Mouse (Mus musculus) c-Kit-positive CD71-positive TER-119-positive erythroid progenitor cells, embryonic 14.5 days (primary cell): Measurements from ENCODE around the gene Celf2.

Source experiments
- DNase-seq: peaks from one replicate; pipeline ENCODE4 v3.0.0-alpha.2; 2013; ENCODE audit warnings: low spot score

Celf2 gene

DNA sequence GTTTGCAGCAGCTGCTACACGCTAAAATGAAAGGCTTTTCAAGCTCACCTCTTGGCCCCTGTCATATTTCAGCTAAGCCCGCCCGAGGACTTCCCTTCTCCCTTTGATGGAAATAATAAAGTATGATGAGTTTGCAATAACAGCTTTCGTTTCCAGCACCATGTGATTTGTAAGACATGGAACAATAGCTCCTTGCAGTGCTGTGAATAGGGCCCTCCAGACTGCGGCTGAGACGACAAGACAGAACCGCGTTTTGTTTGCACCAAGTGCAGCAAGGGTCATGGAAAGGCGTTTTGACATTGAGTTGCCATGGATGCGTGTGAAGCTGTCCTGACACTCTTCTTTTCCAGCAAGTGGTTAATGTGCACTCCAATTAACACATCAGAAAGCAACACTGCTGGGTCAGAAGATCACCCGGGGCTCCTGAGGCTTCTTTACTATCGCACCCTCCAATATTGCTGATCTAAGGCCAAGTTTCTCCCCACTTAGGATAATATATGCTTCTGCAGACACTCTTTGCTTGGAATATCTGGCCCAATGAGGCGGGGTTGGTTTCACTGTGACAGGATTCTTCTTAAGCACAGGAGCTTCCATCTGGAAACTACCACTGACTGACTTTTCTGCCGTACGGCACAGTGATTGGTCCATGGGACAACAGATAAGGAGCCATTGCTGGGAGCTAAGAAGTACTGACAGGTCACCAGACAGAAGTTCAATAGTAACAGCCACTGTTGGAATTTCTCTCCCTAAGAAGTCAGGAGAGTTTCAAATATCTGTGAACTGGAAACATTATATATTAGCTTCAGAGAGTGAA, 301.5 kb downstream of the Celf2 start:
- DNase-seq: no peak

DNA sequence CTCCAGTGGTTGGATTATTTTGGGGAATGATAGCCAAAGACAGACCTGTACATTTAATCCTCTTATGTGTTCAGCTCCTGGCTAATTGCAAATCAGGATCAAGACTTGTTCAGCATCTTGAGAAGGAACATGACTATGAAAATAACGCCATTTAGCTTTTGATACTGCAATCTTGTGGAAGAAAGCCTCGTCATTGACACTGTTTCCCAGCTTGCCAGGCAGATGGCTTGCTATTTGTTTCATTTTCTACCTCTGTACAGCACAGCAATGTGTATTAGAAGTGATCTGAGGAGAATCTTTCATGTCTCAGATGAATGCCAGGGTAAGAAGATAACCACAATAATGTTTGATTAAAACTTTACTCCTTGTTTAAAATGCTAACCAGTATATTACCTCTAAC, 315.9 kb downstream of the Celf2 start:
- no peak for DNase-seq

DNA sequence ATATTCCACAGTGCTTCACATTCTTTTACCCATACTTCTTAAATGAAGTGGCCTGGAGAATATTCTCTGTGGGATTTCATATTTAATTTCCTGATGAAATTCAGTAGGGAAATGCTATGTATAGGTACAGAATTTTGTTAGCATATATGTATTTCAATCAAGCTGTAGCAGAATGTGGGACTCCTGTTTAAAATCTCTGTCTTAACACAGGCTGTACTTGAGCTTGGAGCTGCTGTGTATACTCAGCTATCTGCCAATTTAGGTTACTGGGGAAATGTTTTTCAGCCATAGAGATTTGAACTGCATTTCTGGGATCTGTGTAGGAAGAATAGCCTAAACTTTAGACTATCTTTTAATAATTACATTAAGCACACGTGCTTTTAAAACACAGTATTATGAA, 330.2 kb downstream of the Celf2 start:
- no peak for DNase-seq

DNA sequence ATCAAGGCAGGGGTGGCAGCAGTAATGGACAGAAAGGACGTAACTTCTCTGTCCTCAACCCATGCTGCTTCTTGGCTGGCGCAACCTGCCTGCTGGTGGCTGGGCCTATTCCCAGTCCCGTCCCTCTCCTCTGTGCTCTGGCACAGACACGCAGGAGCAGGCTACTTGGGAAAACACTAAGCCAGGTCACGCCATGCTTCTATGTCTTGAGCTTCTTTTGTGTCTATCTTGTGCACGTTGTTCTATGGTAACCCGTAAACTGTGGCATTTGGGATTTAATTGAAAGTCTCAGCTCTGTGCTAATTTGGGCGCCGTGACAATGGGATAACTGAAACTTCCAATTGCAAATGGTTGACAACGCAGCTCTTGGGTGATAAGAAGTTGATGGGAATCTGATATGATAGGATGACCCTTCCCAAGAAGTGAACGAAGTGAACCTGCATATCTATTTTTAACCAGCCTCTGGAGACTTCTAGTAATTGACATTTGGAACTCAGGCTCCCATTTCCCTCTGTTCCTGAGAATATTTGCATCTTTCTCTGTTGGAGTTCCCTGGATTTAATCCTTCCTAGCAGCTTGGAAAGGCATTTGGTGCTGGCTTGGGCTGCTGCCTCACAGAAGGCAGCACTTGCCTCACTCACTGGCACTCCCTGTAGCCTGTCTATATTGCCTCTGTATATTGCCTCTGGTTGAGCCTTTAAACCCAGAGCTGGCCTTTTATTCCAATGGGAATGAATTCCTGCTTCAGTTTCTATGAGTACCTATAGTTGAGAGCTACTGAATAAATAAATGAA, 335.9 kb downstream of the Celf2 start:
- DNase-seq: no peak

DNA sequence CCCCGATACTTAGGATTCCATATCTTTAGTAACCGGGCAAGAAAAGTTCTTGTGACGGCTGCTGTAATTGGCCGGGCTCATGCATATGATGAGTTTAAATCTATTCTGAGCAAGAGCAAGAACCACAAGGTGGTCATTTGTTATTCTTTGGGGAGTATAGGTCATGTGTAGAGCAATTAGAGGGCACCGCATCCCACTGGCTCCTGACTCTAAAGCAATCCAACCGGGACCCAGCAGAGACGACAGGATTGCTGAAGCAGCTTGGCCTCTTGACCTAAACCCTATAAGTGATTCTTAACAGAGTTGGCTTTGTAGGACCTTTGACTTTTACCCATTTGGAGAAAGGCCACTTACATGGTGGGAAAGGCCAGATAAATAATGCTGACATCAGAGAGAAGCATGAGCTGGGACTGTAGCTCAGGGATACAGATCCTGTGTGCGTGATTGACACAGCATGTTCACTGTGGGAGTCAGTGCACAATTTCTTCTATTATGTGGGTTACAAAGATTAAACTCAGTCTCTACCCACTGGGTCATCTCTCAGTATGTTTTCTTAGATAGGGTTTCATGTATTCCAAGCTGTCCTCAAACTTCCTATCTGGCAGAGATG, 338.2 kb downstream of the Celf2 start:
- no peak for DNase-seq

DNA sequence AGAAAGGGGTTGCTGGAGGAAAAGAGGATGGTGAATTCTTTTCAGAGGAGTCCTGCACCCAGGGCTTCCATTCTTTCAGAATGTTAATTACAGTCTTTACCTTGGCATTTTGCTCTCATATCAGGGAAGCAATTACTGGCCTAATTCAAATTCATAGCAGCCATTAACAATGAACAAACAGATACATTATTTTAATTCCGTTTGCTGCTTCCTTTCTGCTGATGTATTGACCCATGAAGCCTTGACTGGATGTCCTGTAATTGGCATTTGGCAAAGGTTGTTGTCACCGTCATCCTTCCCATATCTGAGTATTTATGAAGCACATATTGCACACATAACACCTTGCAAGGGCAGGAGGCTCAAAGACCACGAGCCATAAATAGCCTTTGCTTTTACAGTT, 343.6 kb downstream of the Celf2 start:
- no peak for DNase-seq

DNA sequence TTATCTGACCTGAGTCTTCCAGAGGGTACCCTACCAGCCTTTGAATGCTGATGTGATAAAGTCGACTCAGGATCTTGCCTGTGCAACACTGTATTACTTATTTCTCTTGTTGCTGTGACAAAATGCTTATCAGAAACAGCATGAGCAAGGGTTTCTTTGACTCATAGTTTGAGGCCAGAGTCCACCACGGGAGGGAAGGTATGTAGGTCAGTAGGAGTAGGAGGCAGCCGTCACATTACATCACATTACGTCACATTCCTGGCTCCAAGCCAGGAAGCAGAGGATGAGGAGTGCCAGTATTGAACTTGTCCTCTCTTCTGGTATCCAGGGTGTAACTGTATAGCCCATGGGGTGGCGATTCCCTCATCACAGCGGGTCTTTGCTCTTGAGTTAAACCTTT, 349.3 kb downstream of the Celf2 start:
- DNase-seq: no peak

DNA sequence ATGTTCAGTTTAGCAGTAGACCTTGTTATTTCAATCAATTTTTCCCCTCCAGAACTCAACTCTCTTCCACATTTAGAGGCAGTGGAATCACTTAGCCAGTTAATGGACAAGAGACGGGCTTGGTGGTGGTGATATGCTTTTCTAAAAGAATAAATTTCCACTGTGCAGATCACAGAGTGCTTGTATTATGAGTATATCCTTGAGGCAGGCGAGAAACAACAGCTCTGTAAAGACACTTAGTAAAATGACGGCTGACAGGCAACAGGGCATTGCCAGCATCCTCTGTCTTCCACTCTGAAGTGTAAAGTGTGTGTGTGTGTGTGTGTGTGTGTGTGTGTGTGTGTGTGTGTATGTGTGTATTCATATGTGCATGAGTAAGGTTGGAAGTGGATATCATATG, 362.1 kb downstream of the Celf2 start:
- DNase-seq: no peak

DNA sequence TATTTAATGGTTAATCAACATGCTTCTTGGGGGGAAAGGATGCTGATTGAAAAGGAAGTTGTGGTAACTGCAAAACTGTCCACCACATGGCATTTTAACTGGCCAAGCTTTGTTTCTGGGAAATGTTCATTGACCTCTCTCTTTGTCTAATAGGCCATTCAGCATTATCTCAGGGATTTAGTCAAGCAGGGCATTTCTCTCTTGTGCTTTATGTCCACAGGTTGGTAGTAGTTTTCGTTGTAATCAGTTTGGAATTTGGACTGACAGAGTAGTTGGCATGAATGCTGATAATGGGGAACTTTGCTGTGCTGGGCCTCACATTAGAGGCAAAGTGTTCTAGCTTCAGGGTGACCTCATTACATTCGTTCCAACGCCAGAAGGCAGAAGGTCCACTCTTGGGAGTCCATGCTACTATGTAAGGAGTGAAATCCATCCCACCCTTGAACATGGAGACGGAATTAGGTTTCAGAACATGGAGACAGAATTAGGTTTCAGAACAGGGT, 363.8 kb downstream of the Celf2 start:
- DNase-seq: no peak

DNA sequence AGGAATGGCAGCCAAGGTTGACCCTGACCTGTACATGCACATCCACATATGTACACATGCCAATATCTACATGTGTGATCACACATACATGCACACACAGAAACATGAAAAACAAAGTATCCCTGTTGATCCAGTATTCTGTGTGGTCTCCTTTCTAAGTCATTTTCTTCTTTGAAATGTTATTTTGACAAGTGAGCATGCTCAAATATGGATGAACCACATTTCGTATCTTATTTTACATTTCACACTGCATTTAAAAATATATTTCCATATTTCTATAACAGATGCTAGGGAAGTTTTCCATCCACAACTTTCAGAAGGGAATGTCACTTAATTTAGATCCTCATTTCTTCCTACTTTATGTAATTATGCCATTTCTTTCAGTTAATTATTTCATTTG, 364.5 kb downstream of the Celf2 start:
- no peak for DNase-seq

DNA sequence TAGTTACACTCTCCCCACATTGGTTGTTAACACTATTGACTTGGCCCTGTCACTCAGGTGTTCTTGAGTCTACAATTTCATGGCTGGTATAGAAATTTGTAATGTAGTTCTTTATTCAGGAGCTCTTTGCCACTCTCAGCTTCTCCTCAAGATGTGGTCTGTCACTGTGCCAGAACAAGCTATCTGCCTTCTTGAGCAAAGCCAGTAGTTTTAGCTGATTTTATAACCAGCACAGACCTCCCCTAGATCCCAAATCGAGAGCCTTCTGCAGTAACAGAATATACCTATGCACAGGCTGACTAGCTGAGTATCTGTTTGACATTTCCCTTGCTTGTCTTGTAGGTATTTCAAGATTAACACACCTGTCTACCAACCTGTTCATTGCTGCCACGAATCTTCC, 386.0 kb downstream of the Celf2 start:
- DNase-seq: no peak

DNA sequence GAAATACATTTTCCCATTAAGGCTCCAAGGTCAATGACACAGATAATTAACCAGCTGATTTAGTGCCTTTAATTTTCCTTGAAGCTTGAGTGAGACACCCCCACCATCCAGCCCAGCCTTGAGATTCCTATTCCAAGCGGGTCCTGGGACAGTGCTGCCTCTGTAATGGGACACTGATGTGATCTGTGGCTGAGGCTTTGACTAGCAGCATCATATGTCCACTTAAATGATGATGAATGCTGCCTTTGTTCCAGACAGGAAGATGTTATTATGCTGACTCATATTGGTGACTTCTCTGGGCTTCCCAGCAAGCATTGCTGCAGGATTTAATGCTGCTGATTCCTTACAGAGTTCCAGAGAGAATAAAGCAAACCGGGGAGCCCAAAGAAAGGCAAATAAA, 393.6 kb downstream of the Celf2 start:
- no peak for DNase-seq

DNA sequence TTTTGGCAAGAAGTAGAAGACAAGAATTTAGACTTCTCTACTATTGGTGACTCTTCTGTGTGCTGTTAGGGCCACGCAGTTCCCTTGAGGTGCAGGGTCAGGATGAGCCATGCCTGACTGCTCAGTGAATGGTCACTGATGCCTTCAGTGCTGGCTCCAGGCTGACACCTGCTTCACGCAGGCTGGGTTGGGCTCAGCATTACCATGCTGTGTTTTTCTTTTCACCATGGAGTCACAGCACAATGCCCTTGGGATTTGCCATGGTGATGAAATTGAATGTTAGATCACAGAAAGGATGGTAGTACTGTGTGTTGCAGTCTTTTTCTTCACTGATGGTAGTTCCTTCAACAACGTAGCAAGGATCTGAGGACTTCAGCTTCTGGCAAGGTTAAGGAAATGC, 394.2 kb downstream of the Celf2 start:
- DNase-seq: no peak

DNA sequence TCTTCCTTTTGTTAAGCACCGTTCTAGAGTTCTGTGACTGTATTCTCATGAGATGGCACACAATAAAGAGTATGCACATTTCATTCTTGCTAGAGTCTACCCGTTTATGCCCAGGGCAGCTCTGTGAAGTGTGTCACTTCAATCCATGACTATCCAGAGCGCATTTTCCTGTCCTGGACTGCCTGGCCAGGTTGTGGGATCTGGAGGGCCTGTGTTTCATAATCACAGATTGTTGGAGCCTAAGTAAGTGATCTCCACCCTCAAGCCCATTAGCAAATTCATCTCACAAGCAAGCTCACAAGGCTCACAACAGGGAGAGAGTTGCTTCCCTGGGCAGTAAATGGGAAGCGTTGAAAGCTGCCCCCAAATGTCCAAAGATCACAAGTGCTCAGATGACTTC, 395.6 kb downstream of the Celf2 start:
- no peak for DNase-seq

DNA sequence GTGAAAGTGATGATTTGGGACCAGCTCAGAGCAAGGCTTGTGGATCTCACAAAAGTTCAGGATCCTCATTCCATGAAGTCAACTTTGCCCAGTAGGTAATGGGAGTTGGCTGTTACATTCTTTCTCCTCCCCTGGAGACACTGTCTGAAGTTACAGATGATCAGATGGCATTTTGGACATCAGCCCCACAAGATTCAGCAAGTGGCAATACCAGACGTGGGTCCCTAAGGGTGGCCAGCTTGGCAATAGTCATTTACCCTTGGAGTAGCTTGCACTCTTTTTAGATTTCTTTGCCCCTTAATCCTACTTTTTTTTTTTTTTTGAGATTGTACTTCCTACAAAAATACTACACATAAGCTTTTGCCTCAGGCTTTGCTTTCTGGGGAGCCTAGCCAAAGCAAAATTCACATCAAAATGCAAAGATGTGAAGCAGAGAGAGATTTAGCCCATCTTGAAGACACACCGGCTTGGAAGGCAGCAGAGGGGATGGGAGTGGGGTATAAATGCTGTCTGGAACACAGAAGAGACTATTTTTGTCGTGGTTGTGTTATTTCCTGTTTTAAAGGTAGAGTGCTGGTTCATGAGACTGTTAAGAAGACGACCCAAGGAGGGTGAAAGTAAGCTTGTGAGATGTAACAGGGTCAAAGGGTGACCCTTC, 397.1 kb downstream of the Celf2 start:
- no peak for DNase-seq

DNA sequence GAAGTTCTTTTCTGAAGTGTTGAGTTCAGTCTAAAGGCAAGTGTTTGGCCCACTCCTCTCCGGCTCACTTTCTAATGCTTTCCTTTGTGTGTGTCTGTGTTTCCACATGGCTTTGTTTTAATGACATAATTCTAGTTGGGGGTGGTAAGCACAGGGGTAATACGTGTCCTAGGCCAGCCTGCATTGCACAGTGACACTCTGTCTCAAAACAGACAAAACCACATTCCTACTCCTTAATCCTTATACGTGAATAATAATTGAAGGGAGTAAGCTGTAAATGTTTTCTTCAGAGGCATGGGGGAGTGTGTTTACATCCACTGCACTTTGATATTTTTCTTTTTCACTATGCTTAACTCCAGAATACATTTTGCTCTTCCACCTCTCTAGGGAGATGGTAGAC, 415.9 kb downstream of the Celf2 start:
- no peak for DNase-seq

DNA sequence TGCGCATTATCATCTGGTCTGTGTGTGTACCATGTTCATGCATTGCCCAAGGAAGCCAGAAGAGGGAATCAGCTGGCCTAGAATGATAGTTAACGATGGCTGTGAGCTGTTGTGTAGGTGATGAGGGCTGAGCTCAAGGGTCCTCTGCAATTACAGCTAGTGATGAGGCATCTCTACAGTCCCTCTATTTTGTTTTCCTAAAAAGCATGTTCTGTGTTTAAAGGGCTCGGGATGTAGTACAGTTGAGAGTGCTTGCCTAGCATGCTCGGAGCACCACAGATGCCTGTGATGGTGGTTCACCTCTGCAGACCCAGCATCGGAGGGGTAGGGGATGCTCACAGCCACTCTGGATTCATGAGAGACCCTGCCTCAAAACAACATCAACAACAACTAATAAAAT, 416.7 kb downstream of the Celf2 start:
- no peak for DNase-seq

DNA sequence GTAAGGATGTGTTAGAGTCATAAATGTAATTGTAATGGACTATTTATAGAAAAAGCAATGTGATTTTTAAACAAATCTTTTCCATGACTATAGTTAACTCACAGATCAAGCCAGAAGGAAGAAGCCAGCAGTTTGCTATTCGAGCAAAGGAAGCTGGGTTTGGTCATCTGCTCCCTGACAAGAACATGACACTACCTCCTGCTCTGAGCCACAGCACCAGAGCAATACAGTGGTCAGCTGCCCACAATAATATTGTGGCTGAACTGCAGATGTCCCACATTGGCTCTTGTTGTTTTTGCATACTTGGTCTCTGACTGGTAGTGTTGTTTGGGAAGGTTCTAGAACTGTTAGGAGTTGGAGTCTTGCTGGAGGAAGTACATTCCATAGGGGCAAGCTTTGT, 418.9 kb downstream of the Celf2 start:
- no peak for DNase-seq

DNA sequence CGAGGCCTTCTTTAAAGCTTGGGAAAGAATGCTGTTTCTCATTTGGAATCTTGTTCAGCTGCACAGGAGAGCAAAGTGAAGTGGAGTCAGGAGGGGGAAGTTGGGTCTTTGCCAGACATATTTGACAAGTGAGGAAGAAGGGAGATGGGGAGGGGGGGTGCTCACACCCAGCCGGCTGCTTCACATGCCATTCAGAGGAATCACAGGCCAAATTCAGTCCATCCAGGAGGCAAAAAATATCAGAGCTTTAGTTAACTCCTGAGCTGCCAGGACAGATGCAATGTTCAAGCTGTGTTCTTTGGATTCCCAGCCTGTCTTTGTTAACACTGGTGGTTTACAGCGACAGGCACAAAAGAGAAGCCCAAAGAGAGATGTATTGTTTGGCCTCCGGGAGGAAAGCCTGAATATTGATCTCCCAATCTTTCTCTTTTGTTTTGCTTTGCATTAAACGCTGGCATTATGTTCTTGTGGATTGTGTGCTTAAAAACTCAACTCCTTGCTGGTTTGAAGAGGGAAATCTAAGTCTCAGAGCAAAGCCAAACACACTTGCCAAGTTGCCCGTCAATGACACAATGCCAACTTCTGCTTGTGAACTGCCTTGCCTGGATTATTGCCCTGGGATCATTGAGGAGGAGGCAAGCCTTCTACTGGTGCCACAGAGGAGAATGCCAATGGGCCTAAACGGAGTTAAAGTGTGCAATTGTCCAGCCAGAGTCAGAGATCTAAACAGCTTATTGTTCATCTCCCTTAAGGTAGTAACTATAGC, 420.1 kb downstream of the Celf2 start:
- no peak for DNase-seq

DNA sequence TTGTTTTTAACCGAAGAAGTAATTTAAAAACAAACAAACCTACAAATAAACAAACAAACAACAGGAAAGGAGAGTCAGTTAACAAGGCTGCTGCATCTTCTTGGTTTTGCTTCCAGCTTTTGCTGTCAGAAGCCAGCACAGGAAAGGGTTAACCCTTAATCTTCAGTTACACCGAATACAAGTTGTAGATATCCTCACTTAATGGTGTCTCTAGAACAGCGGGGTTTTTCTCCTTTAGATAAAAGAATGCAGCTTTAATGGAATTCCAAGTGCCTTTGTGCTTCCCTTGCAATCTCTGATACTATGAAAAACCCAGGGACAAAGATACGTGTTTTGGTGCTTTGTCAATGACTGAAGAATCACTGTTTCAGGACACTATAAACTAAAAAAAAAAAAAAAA, 420.8 kb downstream of the Celf2 start:
- no peak for DNase-seq

DNA sequence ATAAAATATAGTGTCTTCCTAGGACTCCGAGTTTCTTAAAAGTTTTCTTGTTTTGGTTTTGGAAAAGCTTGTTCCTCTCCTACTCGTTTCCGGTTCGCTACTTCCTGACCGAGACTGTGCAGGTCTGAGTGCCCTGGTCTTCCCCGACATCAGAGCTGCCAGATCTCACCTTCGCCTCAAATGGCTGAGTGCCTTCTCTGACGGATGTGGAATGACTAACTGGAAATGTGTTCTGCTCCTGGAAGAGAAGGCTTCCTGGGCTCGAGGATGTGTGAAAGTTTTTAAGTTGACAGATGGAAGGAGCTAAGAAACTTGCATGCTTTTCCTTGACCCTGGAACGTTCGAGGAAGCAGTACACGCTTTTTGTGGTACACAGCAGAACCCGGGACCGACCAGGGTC, 421.9 kb downstream of the Celf2 start:
- DNase-seq: no peak
